Mouse (Mus musculus) limb, embryonic 11.5 days (tissue): ENCODE data around the gene Gm17364. TPM values are rescaled to one million over a fixed set of nuclear protein-coding genes. Genes with fewer than 3 reads are reported as not detected.
A peak's percentile ranks its signal among the peaks of the same experiment; 100 is the strongest.

Experiments used
- ATAC-seq: fragments of 200-750 bp; cut with Nextera tagmentation; 2 replicates; pipeline ENCODE4 v1.8.0; 2017; ENCODE audit warnings: low read depth; ENCODE audit not compliant: insufficient number of reproducible peaks, low FRiP score, low TSS enrichment
- DNase-seq: peaks from one replicate; pipeline ENCODE4 v3.0.0-alpha.2; 2015; ENCODE audit warnings: low spot score
- H3K27ac ChIP-seq: fragments of 300-500 bp; sonication (generic); replicated peaks from 2 replicates; pipeline ENCODE4 v1.5.1; 2014; ENCODE audit warnings: low read depth, mild to moderate bottlenecking, low read length
- H3K27me3 ChIP-seq: fragments of 300-500 bp; sonication (generic); 2 replicates; pipeline ENCODE4 v1.6.1; 2014; ENCODE audit warnings: mild to moderate bottlenecking, low read length, mixed read lengths; ENCODE audit not compliant: control insufficient read depth, insufficient read depth
- H3K36me3 ChIP-seq: fragments of 300-500 bp; sonication (generic); 2 replicates; pipeline ENCODE4 v1.6.1; 2014; ENCODE audit warnings: mild to moderate bottlenecking, low read length, moderate library complexity, mixed read lengths; ENCODE audit not compliant: control insufficient read depth, insufficient read depth
- H3K4me1 ChIP-seq: fragments of 300-500 bp; sonication (generic); 2 replicates; pipeline ENCODE4 v1.6.1; 2014; ENCODE audit warnings: low read length, mixed read lengths; ENCODE audit not compliant: control insufficient read depth, insufficient read depth
- H3K4me2 ChIP-seq: fragments of 300-500 bp; sonication (generic); 2 replicates; pipeline ENCODE4 v1.6.1; 2014; ENCODE audit warnings: low read depth, mild to moderate bottlenecking, moderate library complexity; ENCODE audit not compliant: severe bottlenecking
- H3K4me3 ChIP-seq: fragments of 300-500 bp; sonication (generic); 2 replicates; pipeline ENCODE4 v1.5.1; 2014; ENCODE audit warnings: low read depth, low read length
- H3K9ac ChIP-seq: fragments of 300-500 bp; sonication (generic); 2 replicates; pipeline ENCODE4 v1.6.1; 2014; ENCODE audit warnings: mild to moderate bottlenecking, low read length
- H3K9me3 ChIP-seq: fragments of 300-500 bp; sonication (generic); 2 replicates; pipeline ENCODE4 v1.6.1; 2016; ENCODE audit warnings: low read length; ENCODE audit not compliant: control insufficient read depth
- whole genome bisulfite sequencing: fragments of 180-500 bp; shearing (Covaris S2); extraction: QIAGEN DNeasy Blood & Tissue Kit; methylation state at CpG from one replicate; pipeline ENCODE4 v1.1.7; 2014; 5-methylcytosine and 5-hydroxymethylcytosine counted together
- polyA plus RNA-seq: library from polyadenylated mRNA; unstranded; fragments of >200 nt; fragmentation: Nextera tagmentation; extraction: Ambion mirVana; gene quantifications from 2 replicates; pipeline ENCODE4 v1.2.1, GENCODE M21; 2014

The Gm17364 gene
- polyA plus RNA-seq, 1 experiment from 2014 or later: not detected

- Histone ChIP-seq H3K4me3 (no peak overlapping the region), H3K27me3 (no peaks in the 10 kb centered on the region), H3K27ac (no peak overlapping the region), H3K9me3 (no peaks in the 10 kb centered on the region), H3K4me2 (no peak overlapping the region), H3K36me3 (no peaks in the 10 kb centered on the region), H3K9ac (no peak overlapping the region), H3K4me1 (no peaks in the 10 kb centered on the region)
- DNase-seq (no peak), ATAC-seq (no peak)
- 73% methylated on average over 5 of the region's 5 CpGs for WGBS
Observed at GRCm38 (mm10) chr13:41293595-41293994, 19.8 kb upstream of the Gm17364 start.

- H3K4me2 ChIP-seq: no peak overlapping the region
- H3K9me3 ChIP-seq: no peaks in the 10 kb centered on the region
- no peak for DNase-seq
- H3K9ac ChIP-seq: no peak overlapping the region
- no peak overlapping the region for H3K4me3 ChIP-seq
- WGBS: 80% methylated on average over 4 of the region's 4 CpGs
- H3K4me1 ChIP-seq: no peaks in the 10 kb centered on the region
- no peak for ATAC-seq
- no peaks in the 10 kb centered on the region for H3K36me3 ChIP-seq
- H3K27ac ChIP-seq: no peak overlapping the region
- no peaks in the 10 kb centered on the region for H3K27me3 ChIP-seq
Observed at GRCm38 (mm10) chr13:41291466-41291974, 17.7 kb upstream of the Gm17364 start.

- Histone ChIP-seq H3K9ac (no peak overlapping the region), H3K4me3 (no peak overlapping the region), H3K4me2 (no peak overlapping the region), H3K27ac (no peak overlapping the region), H3K27me3 (no peaks in the 10 kb centered on the region), H3K36me3 (no peaks in the 10 kb centered on the region), H3K4me1 (no peaks in the 10 kb centered on the region), H3K9me3 (no peaks in the 10 kb centered on the region)
- ATAC-seq (no peak), DNase-seq (no peak)
- WGBS: 94% methylated on average over 3 of the region's 3 CpGs
Observed at GRCm38 (mm10) chr13:41286285-41286684, 12.5 kb upstream of the Gm17364 start.

GRCm38 (mm10) chr13:41285448-41285847, 11.7 kb upstream of the Gm17364 start:
- 81% methylated on average over 4 of the region's 4 CpGs for WGBS
- ATAC-seq: no peak
- H3K9me3 ChIP-seq: no peaks in the 10 kb centered on the region

GRCm38 (mm10) chr13:41283256-41283655, 9.5 kb upstream of the Gm17364 start:
- no peaks in the 10 kb centered on the region for H3K4me1 ChIP-seq
- no peak overlapping the region for H3K9ac ChIP-seq
- H3K4me3 ChIP-seq: no peak overlapping the region
- H3K27ac ChIP-seq: no peak overlapping the region
- DNase-seq (peak; percentile 82), ATAC-seq (no peak)
- no peak overlapping the region for H3K4me2 ChIP-seq
- no peaks in the 10 kb centered on the region for H3K27me3 ChIP-seq
- WGBS: 33% methylated on average over 5 of the region's 5 CpGs
- H3K36me3 ChIP-seq: no peaks in the 10 kb centered on the region
- H3K9me3 ChIP-seq: no peaks in the 10 kb centered on the region

More at GRCm38 (mm10) chr13:41285448-41285847, 11.7 kb upstream of the Gm17364 start:
- Histone ChIP-seq H3K4me3 (no peak overlapping the region), H3K4me1 (no peaks in the 10 kb centered on the region), H3K36me3 (no peaks in the 10 kb centered on the region), H3K4me2 (no peak overlapping the region), H3K27ac (no peak overlapping the region), H3K9ac (no peak overlapping the region), H3K27me3 (no peaks in the 10 kb centered on the region)
- DNase-seq: no peak

- H3K4me3 ChIP-seq: no peak overlapping the region
- no peaks in the 10 kb centered on the region for H3K36me3 ChIP-seq
- DNase-seq (no peak), ATAC-seq (no peak)
- no peaks in the 10 kb centered on the region for H3K9me3 ChIP-seq
- H3K27me3 ChIP-seq: no peaks in the 10 kb centered on the region
- WGBS: 70% methylated on average over 5 of the region's 5 CpGs
- no peak overlapping the region for H3K27ac ChIP-seq
- no peaks in the 10 kb centered on the region for H3K4me1 ChIP-seq
- no peak overlapping the region for H3K4me2 ChIP-seq
- H3K9ac ChIP-seq: no peak overlapping the region
Observed at GRCm38 (mm10) chr13:41280696-41281095, 6.9 kb upstream of the Gm17364 start.

- Histone ChIP-seq H3K27me3 (no peaks in the 10 kb centered on the region), H3K36me3 (no peaks in the 10 kb centered on the region), H3K9me3 (no peaks in the 10 kb centered on the region), H3K4me1 (no peaks in the 10 kb centered on the region), H3K4me2 (no peak overlapping the region; the same call in 1 of the 2 replicates), H3K27ac (no peak overlapping the region), H3K9ac (no peak overlapping the region), H3K4me3 (no peak overlapping the region)
- WGBS: 63% methylated on average over 7 of the region's 7 CpGs
- no peak for DNase-seq
- ATAC-seq: no peak
Observed at GRCm38 (mm10) chr13:41267827-41268408, 5.9 kb downstream of the Gm17364 start.

GRCm38 (mm10) chr13:41263304-41264006, 10.3 kb downstream of the Gm17364 start:
- no peaks in the 10 kb centered on the region for H3K27me3 ChIP-seq
- no peak for ATAC-seq
- WGBS: 72% methylated on average over 5 of the region's 5 CpGs

More at GRCm38 (mm10) chr13:41263304-41264006, 10.3 kb downstream of the Gm17364 start:
- no peaks in the 10 kb centered on the region for H3K4me1 ChIP-seq
- no peaks in the 10 kb centered on the region for H3K9me3 ChIP-seq
- no peak overlapping the region for H3K9ac ChIP-seq
- no peak for DNase-seq
- no peak overlapping the region for H3K4me3 ChIP-seq
- H3K4me2 ChIP-seq: no peak overlapping the region
- H3K27ac ChIP-seq: no peak overlapping the region
- no peaks in the 10 kb centered on the region for H3K36me3 ChIP-seq
